8 mouse cellular contexts compared by ENCODE assay signal in the genomic region with DNA sequence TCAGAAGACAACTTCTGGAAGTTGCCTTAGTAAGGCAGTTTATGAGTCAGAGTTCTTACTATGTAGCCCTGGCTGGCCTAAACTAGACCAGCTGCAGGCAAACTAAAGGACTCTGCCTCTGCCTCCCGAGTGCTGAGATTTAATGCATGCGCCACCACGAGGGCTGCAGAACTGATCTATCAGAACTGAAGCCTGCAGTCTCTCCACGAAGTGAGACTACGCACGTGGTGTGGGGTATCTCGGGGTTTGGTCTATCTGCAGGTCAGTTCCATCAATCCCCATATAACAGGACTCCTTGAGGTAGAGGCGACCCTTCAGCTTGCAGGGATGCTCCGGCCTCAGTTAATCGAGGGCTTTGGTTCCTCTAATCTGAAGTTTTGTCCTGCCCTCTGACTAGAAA. TPM values are rescaled to one million over a fixed set of nuclear protein-coding genes. Genes with fewer than 3 reads are reported as not detected.
A peak's percentile ranks its signal among the peaks of the same experiment; 100 is the strongest.
DNase-seq lines count a peak whose midpoint lies in the region; ATAC-seq and TF ChIP-seq lines count a peak whose summit lies in the region.

No protein-coding gene starts in this region.

- H3K9ac ChIP-seq in kidney, embryonic 14.5 days (ENCODE audit: low read depth, low read length), result peak overlapping the region; percentile 93
- H3K9ac ChIP-seq in embryonic facial prominence, embryonic 15.5 days, result peak overlapping the region; percentile 98
- peak overlapping the region; percentile 82 for H3K9ac ChIP-seq in hindbrain, postnatal 0 days (replicated peaks; ENCODE audit: low read length)
- peak overlapping the region; percentile 45 for H3K9ac ChIP-seq in stomach, embryonic 15.5 days

- ATAC-seq in kidney, embryonic 14.5 days (ENCODE audit: low FRiP score, low TSS enrichment), result peak; percentile 61
- no peak for ATAC-seq in embryonic facial prominence, embryonic 15.5 days (ENCODE audit: insufficient number of reproducible peaks, low FRiP score, low TSS enrichment, low read depth)
- ATAC-seq in hindbrain, postnatal 0 days, result peak; percentile 68
- ATAC-seq in stomach, embryonic 15.5 days (ENCODE audit: insufficient read depth, low FRiP score, low read depth), result peak; percentile 6; the same call in 1 of the 2 replicates

- H3K9me3 ChIP-seq in kidney, embryonic 14.5 days (ENCODE audit: control insufficient read depth, low read length), result no peaks in the 10 kb centered on the region
- no peaks in the 10 kb centered on the region for H3K9me3 ChIP-seq in embryonic facial prominence, embryonic 15.5 days (replicated peaks)
- H3K9me3 ChIP-seq in hindbrain, postnatal 0 days (ENCODE audit: low read length), result no peaks in the 10 kb centered on the region
- no peaks in the 10 kb centered on the region for H3K9me3 ChIP-seq in stomach, embryonic 15.5 days

- peak overlapping the region; percentile 58 for H3K4me2 ChIP-seq in kidney, embryonic 14.5 days (replicated peaks; ENCODE audit: low read depth, low read length)
- peak overlapping the region; percentile 81 for H3K4me2 ChIP-seq in embryonic facial prominence, embryonic 15.5 days (replicated peaks)
- peak overlapping the region; percentile 74 for H3K4me2 ChIP-seq in hindbrain, postnatal 0 days (ENCODE audit: low read depth, low read length)
- H3K4me2 ChIP-seq in stomach, embryonic 15.5 days, result peak overlapping the region; percentile 87

- peak overlapping the region; percentile 65 for H3K27ac ChIP-seq in kidney, embryonic 14.5 days (ENCODE audit: low read depth, low read length)
- peak overlapping the region; percentile 97 for H3K27ac ChIP-seq in embryonic facial prominence, embryonic 15.5 days (replicated peaks)
- peak overlapping the region; percentile 94 for H3K27ac ChIP-seq in hindbrain, postnatal 0 days
- peak overlapping the region; percentile 89 for H3K27ac ChIP-seq in stomach, embryonic 15.5 days

- peaks cover 10% of the 10 kb centered on the region; the same call in 1 of the 2 replicates for H3K4me1 ChIP-seq in kidney, embryonic 14.5 days (ENCODE audit: control insufficient read depth, insufficient read depth, low read length)
- peaks cover 19% of the 10 kb centered on the region for H3K4me1 ChIP-seq in embryonic facial prominence, embryonic 15.5 days
- H3K4me1 ChIP-seq in hindbrain, postnatal 0 days (ENCODE audit: insufficient read depth, low read length), result peaks cover 12% of the 10 kb centered on the region; the same call in 1 of the 2 replicates
- peaks cover 11% of the 10 kb centered on the region; the same call in 1 of the 2 replicates for H3K4me1 ChIP-seq in stomach, embryonic 15.5 days

- peaks cover 6% of the 10 kb centered on the region for H3K36me3 ChIP-seq in kidney, embryonic 14.5 days (ENCODE audit: control insufficient read depth, insufficient read depth, low read length)
- peaks cover 2% of the 10 kb centered on the region for H3K36me3 ChIP-seq in embryonic facial prominence, embryonic 15.5 days
- 0 out of 2 replicates have a peak, but pooled peaks cover 4% of the 10 kb centered on the region for H3K36me3 ChIP-seq in hindbrain, postnatal 0 days (ENCODE audit: insufficient read depth, low read length)
- no peaks in the 10 kb centered on the region for H3K36me3 ChIP-seq in stomach, embryonic 15.5 days

- no peaks in the 10 kb centered on the region for H3K27me3 ChIP-seq in kidney, embryonic 14.5 days (ENCODE audit: control insufficient read depth, insufficient read depth, low read length)
- no peaks in the 10 kb centered on the region for H3K27me3 ChIP-seq in embryonic facial prominence, embryonic 15.5 days
- H3K27me3 ChIP-seq in hindbrain, postnatal 0 days (ENCODE audit: insufficient read depth, low read length), result no peaks in the 10 kb centered on the region
- H3K27me3 ChIP-seq in stomach, embryonic 15.5 days (replicated peaks), result no peaks in the 10 kb centered on the region

- DNase-seq in kidney, adult 18-20 months, result no peak
- DNase-seq in ES-CJ7 (ENCODE audit: low read depth, low spot score), result peak; percentile 50
- peak; percentile 63 for DNase-seq in hindbrain, postnatal 0 days (ENCODE audit: low spot score)
- DNase-seq in lung, postnatal 14 days, result peak; percentile 8
- no peak for DNase-seq in spleen, postnatal 14 days (ENCODE audit: low spot score in 2 of 2)

- WGBS in kidney, embryonic 14.5 days, result 1% methylated on average over 10 of the region's 10 CpGs
- 3% methylated on average over 10 of the region's 10 CpGs for WGBS in embryonic facial prominence, embryonic 15.5 days
- WGBS in hindbrain, postnatal 0 days, result 0% methylated on average over 10 of the region's 10 CpGs
- WGBS in stomach, embryonic 15.5 days, result 3% methylated on average over 10 of the region's 10 CpGs

- no peak for TF ChIP-seq CTCF in hindbrain, postnatal 0 days (IDR thresholded peaks at IDR 0.05; ENCODE audit: low read depth)

- H3K4me3 ChIP-seq in kidney, embryonic 14.5 days (ENCODE audit: low read length), result peak overlapping the region; percentile 83
- H3K4me3 ChIP-seq in embryonic facial prominence, embryonic 15.5 days (replicated peaks), result peak overlapping the region; percentile 86
- H3K4me3 ChIP-seq in hindbrain, postnatal 0 days (ENCODE audit: low read length), result peak overlapping the region; percentile 71
- peak overlapping the region; percentile 82 for H3K4me3 ChIP-seq in stomach, embryonic 15.5 days (replicated peaks)

RNA-seq across cellular contexts. Expression of gene Cc2d1b, which starts 0.6 kb away (rescaled TPM):
- polyA plus RNA-seq in kidney, embryonic 14.5 days (2014; fragmentation: Nextera tagmentation; extraction: Ambion mirVana), result 19.6 and 31.8 TPM in 2 replicates
- 33.3 and 33.7 TPM in 2 replicates for polyA plus RNA-seq in embryonic facial prominence, embryonic 15.5 days (2015; fragmentation: Nextera tagmentation; extraction: Ambion mirVana)
- 39.4 and 40.8 TPM in 2 replicates for total RNA-seq in hindbrain, postnatal 0 days (2014; rRNA removed)
- 18.7 and 19.9 TPM in 2 replicates for polyA plus RNA-seq in hindbrain, postnatal 0 days (2015; fragmentation: Nextera tagmentation; extraction: Ambion mirVana)
- polyA plus RNA-seq in stomach, embryonic 15.5 days (2015; fragmentation: Nextera tagmentation; extraction: Ambion mirVana), result 26.6 and 32.5 TPM in 2 replicates

RNA-seq across cellular contexts. Expression of gene Orc1, which starts 39.9 kb away (rescaled TPM):
- polyA plus RNA-seq in kidney, embryonic 14.5 days (2014; fragmentation: Nextera tagmentation; extraction: Ambion mirVana), result 8.3 and 11.8 TPM in 2 replicates
- 7.4 and 7.5 TPM in 2 replicates for polyA plus RNA-seq in embryonic facial prominence, embryonic 15.5 days (2015; fragmentation: Nextera tagmentation; extraction: Ambion mirVana)
- total RNA-seq in hindbrain, postnatal 0 days (2014; rRNA removed), result 0.65 and 2.7 TPM in 2 replicates
- 1.3 and 1.8 TPM in 2 replicates for polyA plus RNA-seq in hindbrain, postnatal 0 days (2015; fragmentation: Nextera tagmentation; extraction: Ambion mirVana)
- 9.7 and 10.2 TPM in 2 replicates for polyA plus RNA-seq in stomach, embryonic 15.5 days (2015; fragmentation: Nextera tagmentation; extraction: Ambion mirVana)

RNA-seq across cellular contexts. Expression of gene Prpf38a, which starts 40.0 kb away (rescaled TPM):
- 96.5 and 111 TPM in 2 replicates for polyA plus RNA-seq in kidney, embryonic 14.5 days (2014; fragmentation: Nextera tagmentation; extraction: Ambion mirVana)
- polyA plus RNA-seq in embryonic facial prominence, embryonic 15.5 days (2015; fragmentation: Nextera tagmentation; extraction: Ambion mirVana), result 78.7 and 82.5 TPM in 2 replicates
- total RNA-seq in hindbrain, postnatal 0 days (2014; rRNA removed), result 14.8 and 19.9 TPM in 2 replicates
- 59.6 and 65.6 TPM in 2 replicates for polyA plus RNA-seq in hindbrain, postnatal 0 days (2015; fragmentation: Nextera tagmentation; extraction: Ambion mirVana)
- polyA plus RNA-seq in stomach, embryonic 15.5 days (2015; fragmentation: Nextera tagmentation; extraction: Ambion mirVana), result 79.0 and 80.9 TPM in 2 replicates

Comparison
In these comparisons a context has a peak if more than half of its experiments do, and no peak if none do; other contexts are left out.
1. H3K9ac ChIP-seq: peak in every context shown above with its lines; median percentile 98 in embryonic facial prominence, embryonic 15.5 days; 93 in kidney, embryonic 14.5 days; 82 in hindbrain, postnatal 0 days; 45 in stomach, embryonic 15.5 days.
2. DNase-seq: peak in ES-CJ7 (single experiment), hindbrain, postnatal 0 days (single experiment) and lung, postnatal 14 days (single experiment); none in kidney, adult 18-20 months (single experiment) and spleen, postnatal 14 days (0 of 2).
3. Peak in every context shown above with its lines, with median percentiles within 50 percentile points of each other: H3K27ac ChIP-seq, H3K4me2 ChIP-seq and H3K4me3 ChIP-seq.